Mouse (Mus musculus): Measurements from ENCODE around the gene Ttc14. TPM values are rescaled to one million over a fixed set of nuclear protein-coding genes. Genes with fewer than 3 reads are reported as not detected.

Ttc14 gene
- 10 to 100 TPM; 57.1 to 93.7 TPM for total RNA-seq (2021)

DNA sequence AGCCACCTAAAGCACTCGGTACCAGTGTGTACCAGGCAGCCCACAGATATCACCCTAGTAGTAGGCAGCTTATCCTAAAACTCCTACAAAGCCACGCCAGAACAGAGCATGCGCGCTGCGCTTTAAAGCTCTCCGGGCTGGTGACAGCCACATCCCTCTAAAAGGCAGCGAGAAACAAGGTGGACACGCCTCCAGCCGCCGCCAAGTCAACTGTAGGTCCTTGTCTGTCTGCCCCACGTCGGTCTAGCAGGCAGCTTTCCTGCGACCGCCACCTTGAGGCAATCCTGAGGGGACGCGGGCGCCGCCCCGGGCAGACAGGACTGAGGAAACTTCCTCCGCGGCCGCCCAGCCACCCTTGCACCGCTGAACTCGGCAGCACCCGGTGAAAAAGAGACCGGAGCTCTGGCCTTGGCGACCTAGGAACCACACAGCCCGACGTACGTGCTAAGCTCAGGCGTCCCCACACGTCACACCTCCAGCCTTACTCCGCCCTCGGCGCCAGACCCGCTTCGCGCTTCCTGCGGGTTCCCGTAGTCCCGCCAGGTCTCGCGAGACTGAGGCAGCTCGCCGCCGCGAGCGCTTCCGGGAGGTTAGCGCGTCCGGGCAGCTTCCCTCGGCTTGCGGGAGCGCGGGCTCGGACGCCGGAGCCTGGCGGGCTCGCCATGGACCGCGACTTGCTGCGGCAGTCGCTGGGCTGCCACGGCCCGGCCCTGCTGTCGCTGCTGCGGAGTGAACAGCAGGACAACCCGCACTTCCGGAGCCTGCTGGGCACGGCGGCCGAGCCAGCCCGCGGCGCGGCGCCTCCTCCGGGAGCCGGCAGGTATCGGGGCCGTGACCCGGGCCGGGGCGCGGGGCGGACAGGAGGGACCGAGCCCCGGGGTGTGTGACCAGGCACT lies at the start of gene Ttc14:
TSS of gene Ttc14 (plus strand) at position 216 of the 896 bp plus-strand sequence.
- peak; percentile 98 to 99 for DNase-seq (ENCODE audit: low spot score in 2 of 2)
- intact Hi-C loops (cut with DNase I) = loop anchor here (5.0 to 10.0 kb wide), 2 partner anchors 755 to 1063 kb away; partner anchors contain the start of genes Mrpl47 and Ndufb5

DNA sequence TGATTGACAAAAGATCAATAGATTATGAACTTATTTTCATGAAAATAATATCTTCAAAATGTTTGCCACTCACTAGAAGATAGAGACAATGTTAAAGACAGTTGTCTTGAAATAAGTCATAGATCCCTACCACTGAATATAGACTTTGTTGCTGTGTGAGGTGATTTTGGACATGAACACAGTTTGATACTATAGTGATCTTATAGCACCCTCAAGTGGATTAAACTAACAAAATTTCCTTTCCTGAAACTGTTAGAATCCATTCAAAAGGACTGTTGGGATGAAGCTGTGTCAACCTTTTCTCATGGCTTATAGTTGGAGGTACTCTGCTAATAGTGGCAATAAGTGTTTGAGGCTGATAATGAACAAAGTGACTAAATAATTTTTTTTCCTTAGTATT lies 8.7 kb upstream of the Ttc14 start:
- DNase-seq (ENCODE audit: low spot score in 2 of 2) = no peak
- intact Hi-C loops (cut with DNase I) = loop anchor here (2.0 to 10.0 kb wide), 4 partner anchors 484 to 880 kb away; partner anchors contain the start of gene Pex5l

DNA sequence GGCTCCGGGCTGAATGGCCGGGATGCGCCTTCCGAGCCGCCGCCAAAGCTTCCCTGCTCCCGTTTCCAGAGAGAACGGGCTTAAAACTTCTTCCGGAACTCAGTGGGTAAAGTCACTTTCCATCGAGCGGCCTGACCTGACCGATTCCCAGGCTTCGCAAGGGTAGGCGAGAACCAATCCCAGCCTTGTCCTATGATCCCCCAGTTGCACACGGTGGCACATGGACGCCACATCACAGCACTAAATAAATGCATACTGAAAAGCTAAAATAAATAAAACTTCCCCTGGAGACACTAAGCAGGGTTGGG lies 835 bp downstream of the Ttc14 start:
- intact Hi-C loops (cut with DNase I) = loop anchor here (5.0 kb wide), 1 partner anchor 1063 kb away; the partner anchor contains the start of genes Mrpl47 and Ndufb5

DNA sequence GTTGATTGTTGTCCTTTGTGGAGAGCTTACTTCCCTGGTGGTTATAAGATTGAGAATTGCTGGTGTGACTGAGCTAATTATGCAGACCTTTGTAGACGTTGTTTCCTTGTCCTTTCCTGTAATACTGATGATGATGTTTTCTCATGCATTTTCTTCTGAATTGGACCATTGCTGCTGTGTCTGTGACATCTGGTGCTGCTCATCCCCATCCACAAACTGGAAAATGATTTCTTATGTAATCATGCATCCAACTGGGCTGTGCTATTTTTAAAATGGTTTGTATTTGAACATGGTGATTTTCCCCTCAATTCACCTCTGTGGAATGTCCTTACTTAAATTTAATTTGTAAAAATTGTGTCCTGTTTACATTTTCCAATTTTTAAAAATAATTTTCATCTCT lies 7.5 kb downstream of the Ttc14 start:
- intact Hi-C loops (cut with DNase I) = no loop called here
- no peak for DNase-seq (ENCODE audit: low spot score in 2 of 2)

More for the DNA sequence above, 835 bp downstream of the Ttc14 start:
- no peak for DNase-seq (ENCODE audit: low spot score in 2 of 2)

DNA sequence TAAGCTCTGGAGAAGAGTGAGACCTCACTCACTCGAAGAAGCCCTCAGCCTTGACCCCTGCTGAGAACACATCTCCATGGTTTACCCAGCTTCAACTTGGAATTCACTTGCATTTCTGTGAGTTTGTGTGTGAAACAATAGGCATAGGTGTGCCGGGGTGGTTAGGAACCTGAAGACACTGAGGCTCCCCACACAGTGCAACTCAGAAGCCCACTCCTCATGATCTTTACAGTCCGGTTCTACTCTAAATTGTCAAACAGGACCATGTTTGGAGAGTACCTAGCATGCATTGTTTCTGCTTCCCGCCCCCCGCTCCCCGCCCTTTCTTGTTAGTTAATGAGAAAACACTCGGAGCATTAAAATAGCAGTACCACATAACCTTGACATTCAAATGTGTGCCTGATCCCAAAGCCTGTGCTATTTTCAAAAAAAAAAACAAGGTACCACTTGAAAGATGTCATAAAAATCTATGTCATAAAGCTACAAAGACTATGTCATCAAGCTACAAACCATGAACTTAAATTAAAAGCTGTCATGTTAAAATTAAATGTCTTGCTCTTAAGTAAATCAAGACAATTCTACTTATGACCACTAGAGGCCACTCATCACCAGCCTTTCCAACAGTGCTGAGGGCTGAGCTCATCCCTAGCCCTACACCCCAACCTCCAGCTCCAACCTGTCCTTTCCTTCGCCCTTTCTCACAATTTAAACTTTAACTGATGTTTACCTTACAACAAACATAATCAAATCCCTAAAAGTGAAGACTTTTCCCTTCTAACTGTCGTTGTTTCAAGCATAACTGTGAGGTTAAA lies 24.7 kb downstream of the Ttc14 start:
- intact Hi-C loops (cut with DNase I) = loop anchor here (1.0 to 10.0 kb wide), 2 partner anchors 95 to 230 kb away; no protein-coding TSS in a partner anchor
- no peak for DNase-seq (ENCODE audit: low spot score in 2 of 2)

DNA sequence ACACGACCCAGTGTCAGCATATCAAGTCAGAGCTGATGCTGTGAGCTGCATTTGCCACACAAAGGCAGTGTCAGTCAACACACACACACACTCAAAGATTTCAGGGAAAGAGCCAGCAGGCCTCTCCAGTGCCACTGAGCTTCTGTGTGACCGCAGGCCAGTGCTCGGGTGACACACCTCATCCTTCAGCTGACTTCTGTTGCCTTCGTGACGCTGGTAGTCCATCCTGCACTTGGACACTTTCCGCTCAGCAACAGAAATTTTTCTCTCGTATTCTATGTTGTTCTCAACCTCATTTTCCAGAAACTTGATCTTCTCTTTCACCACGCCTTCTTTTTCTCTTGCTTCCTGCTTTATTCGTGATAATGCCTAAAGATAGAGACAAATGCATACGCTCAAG lies 32.7 kb downstream of the Ttc14 start:
- intact Hi-C loops (cut with DNase I) = no loop called here
- no peak for DNase-seq (ENCODE audit: low spot score in 2 of 2)

DNA sequence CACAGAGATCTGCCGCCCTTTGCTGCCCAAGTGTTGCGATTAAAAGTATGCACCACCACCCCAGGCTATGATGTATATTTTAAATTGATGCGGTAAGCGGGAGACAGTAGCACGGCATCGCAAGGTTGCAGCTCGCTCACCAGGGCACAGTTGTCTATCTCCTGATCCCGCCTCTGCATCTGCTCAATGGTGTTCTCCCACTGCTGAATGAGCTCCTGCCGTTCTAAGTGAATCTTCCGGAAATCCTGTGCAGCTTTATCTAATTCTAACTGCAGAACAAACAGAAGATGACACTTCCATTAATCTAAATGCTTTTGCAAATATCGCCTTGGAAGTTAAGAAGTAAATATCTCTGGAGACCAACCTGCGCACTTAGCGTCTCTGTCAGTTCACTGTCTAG lies 36.9 kb downstream of the Ttc14 start:
- intact Hi-C loops (cut with DNase I) = no loop called here
- no peak for DNase-seq (ENCODE audit: low spot score in 2 of 2)

DNA sequence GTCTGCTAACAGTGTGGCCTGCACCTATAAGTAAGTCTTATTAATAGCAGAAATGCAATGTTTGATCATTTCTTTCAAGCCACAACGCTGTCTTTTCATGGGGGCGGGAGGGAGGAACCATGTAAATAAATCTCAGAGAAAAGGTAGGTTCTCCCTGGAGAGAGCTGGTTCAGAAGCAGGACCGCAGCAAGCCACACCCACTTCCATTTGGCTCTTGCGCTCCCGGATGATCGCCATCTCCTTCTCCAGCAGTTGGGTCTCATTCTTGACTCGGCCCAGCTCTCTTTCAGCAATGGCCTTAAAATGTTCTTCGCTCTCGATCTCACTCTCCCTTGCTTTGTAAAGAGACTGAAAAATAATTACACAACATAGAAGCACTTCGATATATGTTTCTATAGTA lies 39.2 kb downstream of the Ttc14 start:
- intact Hi-C loops (cut with DNase I) = no loop called here
- no peak for DNase-seq (ENCODE audit: low spot score in 2 of 2)

DNA sequence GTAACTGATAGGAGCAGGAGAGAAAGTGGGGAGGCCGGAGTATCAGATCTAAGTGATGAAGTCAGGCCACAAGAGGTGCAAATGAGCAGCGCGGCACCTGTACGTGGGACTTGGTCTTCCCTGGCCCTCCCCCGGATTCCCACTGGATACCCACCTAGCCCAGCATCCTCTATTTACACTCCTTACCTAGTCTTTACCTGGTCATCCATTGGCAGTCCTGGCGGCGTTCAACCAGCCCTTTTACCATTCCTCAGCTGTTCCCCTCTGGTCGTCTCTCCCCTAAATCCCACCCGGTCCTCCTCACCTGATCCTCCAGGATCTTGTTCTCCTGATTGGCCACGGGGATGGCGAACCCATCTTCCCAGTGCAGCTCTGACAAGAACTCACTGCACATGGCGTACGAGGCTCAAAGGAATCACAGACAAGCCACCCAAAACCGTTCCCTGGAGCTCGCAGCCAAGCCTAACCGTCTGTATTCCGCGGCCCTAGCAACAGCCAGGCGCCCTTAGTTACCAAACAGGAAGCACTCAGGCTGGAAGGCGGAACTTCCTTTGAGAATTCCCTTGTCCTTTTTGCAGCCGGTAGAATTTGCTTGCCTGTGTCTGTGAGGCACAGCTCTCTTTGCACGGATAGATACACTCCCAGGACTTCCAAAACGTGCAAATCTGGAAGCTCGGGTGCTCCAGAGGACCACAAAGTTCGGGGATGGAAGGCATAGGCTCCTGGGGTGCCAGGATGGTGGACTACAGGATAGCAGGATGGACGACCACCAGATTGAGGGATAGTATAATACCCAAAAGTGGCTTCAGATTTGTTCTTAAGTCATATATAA lies 44.4 kb downstream of the Ttc14 start, which contains the start of gene Ccdc39:
TSS of gene Ccdc39 (minus strand) at position 510 of the 832 bp plus-strand sequence.
- intact Hi-C loops (cut with DNase I) = no loop called here
- peak; percentile 81 to 82 for DNase-seq (ENCODE audit: low spot score in 2 of 2)

DNA sequence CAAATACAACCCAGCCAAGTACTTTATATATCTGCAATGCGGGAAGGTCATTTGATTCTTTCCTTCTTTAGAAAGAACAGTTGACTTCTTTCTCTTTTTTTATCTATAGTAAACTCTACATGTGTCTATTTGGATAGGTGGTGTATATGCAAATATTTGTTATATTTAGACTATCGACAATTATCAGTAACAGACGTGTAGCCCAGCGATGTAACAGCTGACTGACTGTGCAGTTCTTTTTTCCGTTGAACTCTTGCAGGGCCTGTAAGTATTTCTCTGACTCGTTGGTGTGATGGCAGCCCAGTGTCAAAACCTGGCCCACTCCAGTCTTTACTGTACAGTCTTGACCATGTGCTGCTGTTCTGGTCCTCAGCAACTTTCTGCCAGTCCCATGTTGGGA lies 47.0 kb downstream of the Ttc14 start:
- intact Hi-C loops (cut with DNase I) = no loop called here
- DNase-seq (ENCODE audit: low spot score in 2 of 2) = no peak

DNA sequence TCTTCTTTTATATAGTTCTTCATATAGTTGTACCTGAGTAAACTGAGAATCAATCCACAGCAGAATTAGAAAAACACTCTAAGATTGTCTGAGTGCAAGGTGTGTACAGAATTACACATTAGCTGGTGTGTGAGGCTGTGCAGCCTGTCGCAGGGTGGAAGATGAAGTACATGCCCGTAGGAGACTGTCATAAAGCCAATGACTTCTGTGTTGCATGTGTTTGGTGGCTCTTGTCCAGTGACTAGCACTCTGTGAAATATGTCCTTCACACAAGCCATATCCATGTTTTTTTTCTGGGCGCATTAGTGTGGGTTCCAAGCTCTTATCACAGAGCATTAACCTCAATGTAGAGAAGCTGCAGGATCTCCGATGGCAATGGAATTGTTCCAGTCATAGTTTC lies 51.2 kb downstream of the Ttc14 start:
- DNase-seq (ENCODE audit: low spot score in 2 of 2) = no peak
- intact Hi-C loops (cut with DNase I) = no loop called here

DNA sequence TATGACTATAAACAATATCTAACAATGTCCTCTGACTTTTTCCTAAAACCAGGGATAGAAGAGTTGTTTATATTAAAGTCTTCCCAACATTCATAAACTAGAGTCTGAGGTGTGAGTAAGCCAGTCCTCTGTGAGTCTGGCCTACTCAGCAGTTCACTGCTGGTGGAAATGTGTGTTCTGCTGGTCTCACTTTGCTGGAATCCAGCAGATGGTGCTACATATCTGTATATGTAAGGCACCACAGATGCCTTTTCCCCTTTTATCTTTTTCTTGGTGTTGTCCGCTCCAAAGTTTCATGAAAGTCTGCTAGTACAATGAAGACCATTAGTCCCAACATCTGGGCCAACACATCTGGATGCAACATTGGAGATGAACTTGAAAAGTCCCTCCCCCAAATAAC lies 53.4 kb downstream of the Ttc14 start:
- intact Hi-C loops (cut with DNase I) = loop anchor here (2.0 kb wide), 1 partner anchor 66 kb away; no protein-coding TSS in a partner anchor
- DNase-seq (ENCODE audit: low spot score in 2 of 2) = no peak

DNA sequence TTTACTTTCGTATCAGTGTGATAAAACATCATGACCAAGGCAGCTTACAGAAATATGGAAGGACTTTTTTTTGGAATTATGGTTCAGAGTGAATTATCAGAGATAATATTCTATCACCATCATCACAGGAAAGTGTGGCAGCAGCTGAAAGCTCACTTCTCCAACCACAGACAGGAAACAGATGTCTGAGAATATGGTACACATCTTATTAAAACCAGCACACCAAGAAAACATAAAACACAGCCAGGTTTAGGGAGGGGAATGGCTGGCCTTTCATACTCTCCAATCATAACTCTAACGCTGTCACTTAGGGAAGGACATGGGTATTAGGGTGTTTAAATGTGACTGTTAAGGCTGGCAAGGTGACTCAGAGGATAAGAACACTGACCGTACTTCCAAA lies 59.3 kb downstream of the Ttc14 start:
- intact Hi-C loops (cut with DNase I) = no loop called here
- DNase-seq (ENCODE audit: low spot score in 2 of 2) = no peak

DNA sequence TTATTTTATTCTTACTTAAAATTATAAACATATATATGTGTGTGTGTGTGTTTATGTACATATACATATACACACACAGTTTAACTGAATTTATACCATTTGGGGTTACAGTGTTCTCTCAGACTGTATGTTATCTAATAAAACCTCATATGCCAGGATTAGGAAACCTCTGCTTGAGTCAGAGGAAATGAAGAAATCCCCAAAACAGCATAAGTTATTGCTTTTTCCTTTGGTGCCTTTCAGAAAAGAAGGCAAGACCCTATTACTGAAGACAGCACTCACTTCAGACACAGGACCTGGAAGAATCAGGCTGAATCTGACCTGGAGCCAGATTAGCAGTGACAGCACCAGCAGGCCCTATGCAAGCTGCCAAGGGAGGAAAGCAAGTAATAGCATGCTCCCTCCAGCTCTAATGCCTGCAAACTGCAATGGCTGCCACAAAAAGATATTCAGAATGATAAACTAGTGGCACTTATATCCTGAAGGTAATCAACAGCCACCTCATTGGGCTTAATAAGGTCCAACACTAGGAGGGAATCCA lies 64.4 kb downstream of the Ttc14 start:
- DNase-seq (ENCODE audit: low spot score in 2 of 2) = no peak
- intact Hi-C loops (cut with DNase I) = no loop called here

Other genes with a start within 250 kb of the Ttc14 start
- 10 to 100 TPM; 16.7 to 39.2 TPM for gene Ccdc39, start 44.5 kb downstream of the Ttc14 start, total RNA-seq (2021)
- 10 to 100 TPM; 65.8 to 81.0 TPM for gene Fxr1, start 220.1 kb downstream of the Ttc14 start, total RNA-seq (2021)